Mouse (Mus musculus) heart, adult 2 months (tissue): Measurements from ENCODE around the gene A630095N17Rik. TPM values are rescaled to one million over a fixed set of nuclear protein-coding genes. Genes with fewer than 3 reads are reported as not detected.

Experiments
- DNase-seq, 2 experiments: peaks; one replicate each; pipeline ENCODE4 v3.0.0; 2021
- H3K27ac ChIP-seq: fragments of 200-600 bp; 2 replicates; pipeline ENCODE4 v1.8.1; 2022
- H3K27me3 ChIP-seq: fragments of 200-500 bp; 2 replicates; pipeline ENCODE4 v1.6.1; 2012; ENCODE audit warnings: mild to moderate bottlenecking, low read length, inconsistent platforms, mixed read lengths; ENCODE audit not compliant: control insufficient read depth, insufficient read depth
- H3K36me3 ChIP-seq: fragments of 200-500 bp; 2 replicates; pipeline ENCODE4 v1.6.1; 2012; ENCODE audit warnings: low read length, inconsistent platforms; ENCODE audit not compliant: control insufficient read depth, insufficient read depth
- H3K4me1 ChIP-seq: fragments of 200-500 bp; 2 replicates; pipeline ENCODE4 v1.6.1; 2011; ENCODE audit warnings: low read length; ENCODE audit not compliant: control insufficient read depth, insufficient read depth
- H3K4me3 ChIP-seq: fragments of 200-600 bp; 2 replicates; pipeline ENCODE4 v1.8.1; 2022
- H3K79me2 ChIP-seq: fragments of 200-500 bp; replicated peaks from 2 replicates; pipeline ENCODE4 v1.6.1; 2012; ENCODE audit warnings: mild to moderate bottlenecking, inconsistent platforms, low read length, moderate library complexity, mixed read lengths; ENCODE audit not compliant: control insufficient read depth, insufficient read depth
- H3K9ac ChIP-seq: fragments of 200-500 bp; 2 replicates; pipeline ENCODE4 v1.6.1; 2012; ENCODE audit warnings: low read depth, mild to moderate bottlenecking, control low read depth, inconsistent platforms, low read length, mixed read lengths
- CTCF ChIP-seq: fragments of 200-600 bp; IDR thresholded peaks from 2 replicates; pipeline ENCODE4 v1.8.1; 2022; ENCODE audit warnings: antibody characterized with exemption, mild to moderate bottlenecking, moderate library complexity
- EP300 ChIP-seq: fragments of 200-500 bp; IDR thresholded peaks from 2 replicates; pipeline ENCODE4 v1.6.1; 2011; ENCODE audit warnings: low read depth, low read length, control low read depth; ENCODE audit not compliant: insufficient read depth
- POLR2A ChIP-seq: fragments of 200-500 bp; IDR thresholded peaks from 2 replicates; pipeline ENCODE4 v1.6.1; 2011; ENCODE audit warnings: mild to moderate bottlenecking, low read depth, low read length, control low read depth; ENCODE audit not compliant: insufficient read depth
- WGBS: fragments of 180-500 bp; shearing (Covaris S2); methylation state at CpG from one replicate; pipeline ENCODE4 v1.1.7; 2018; 5-methylcytosine and 5-hydroxymethylcytosine counted together
- intact Hi-C: fragments of 180-260 bp; cut with DNase I; formaldehyde crosslinking; loops from one replicate; pipeline ENCODE4 v1.15.1; 2025
- polyA plus RNA-seq: library from polyadenylated mRNA; depleted of rRNA; stranded (reverse); fragments of >200 nt; gene quantifications from 2 replicates; pipeline ENCODE4 v1.2.3, GENCODE M21; 2012
- total RNA-seq, 2 experiments: library from RNA; stranded (reverse); gene quantifications; 2 replicates each; pipeline ENCODE4 v1.2.3; 2021

A630095N17Rik gene
- total and polyA plus RNA-seq, 3 experiments, result not detected

DNA sequence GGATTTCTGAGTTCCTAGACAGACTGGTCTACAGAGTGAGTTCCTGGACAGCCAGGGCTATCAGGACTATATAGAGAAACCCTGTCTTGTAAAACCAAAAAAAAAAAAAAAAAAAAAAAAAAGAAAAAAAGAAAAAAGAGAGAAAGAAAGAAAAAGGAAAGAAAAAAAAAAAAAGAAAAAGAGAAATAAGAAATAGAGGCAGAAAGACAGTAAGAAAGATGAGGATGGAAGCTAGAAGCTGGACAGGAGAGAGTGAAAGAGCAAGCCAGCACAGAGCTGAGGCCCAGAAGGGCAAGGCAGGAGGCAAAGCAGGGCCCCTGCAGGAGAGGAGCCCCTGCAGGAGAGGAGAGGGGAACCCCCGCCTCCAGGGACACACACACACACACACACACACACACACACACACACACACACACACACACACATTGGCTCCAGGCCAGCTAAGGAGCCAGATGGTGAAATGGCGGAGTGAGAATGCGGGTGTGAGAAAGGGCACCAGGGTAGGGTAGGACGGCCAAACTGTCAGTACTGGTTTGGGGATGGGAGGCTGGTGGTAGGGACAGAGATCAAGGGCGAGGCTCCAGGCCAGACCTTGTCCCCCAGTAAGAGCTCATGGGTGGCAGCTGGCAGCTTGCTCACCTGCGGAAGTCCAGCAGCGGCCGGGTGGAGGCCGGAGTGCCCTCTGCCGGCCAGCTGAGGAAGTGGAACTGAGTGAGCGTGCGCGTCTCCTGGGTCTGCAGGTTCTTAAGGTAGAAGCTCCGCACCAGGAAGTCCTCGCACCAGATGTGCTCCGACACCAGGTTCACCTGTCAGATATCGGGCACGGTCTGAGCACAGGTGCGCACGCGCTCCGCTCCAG is 19.4 kb upstream of the A630095N17Rik start:
- Histone ChIP-seq H3K36me3 (no peaks in the 10 kb centered on the region), H3K4me3 (peak overlapping the region; percentile 26; the same call in 1 of the 2 replicates), H3K79me2 (no peaks in the 10 kb centered on the region), H3K27ac (peak overlapping the region; percentile 52; the same call in 1 of the 2 replicates), H3K27me3 (no peaks in the 10 kb centered on the region), H3K9ac (peak overlapping the region; percentile 69), H3K4me1 (peaks cover 15% of the 10 kb centered on the region)
- intact Hi-C loops, result loop anchor here (1.0 to 5.0 kb wide), 4 partner anchors 14 to 304 kb away; partner anchors contain the start of genes Abcb6 and Dnpep
- DNase-seq, result peak; percentile 87 to 88
- 6% methylated on average over 22 of the region's 22 CpGs for WGBS
- no peak for TF ChIP-seq CTCF
- TF ChIP-seq POLR2A, result no peak
- TF ChIP-seq EP300, result peak; percentile 69; the same call in 1 of the 2 replicates

- H3K79me2 ChIP-seq, result no peaks in the 10 kb centered on the region
- no peak overlapping the region for H3K9ac ChIP-seq
- no peak overlapping the region for H3K4me3 ChIP-seq
- WGBS, result 77% methylated on average over 3 of the region's 3 CpGs
- no peak overlapping the region for H3K27ac ChIP-seq
- intact Hi-C loops, result loop anchor here (5.0 kb wide), 3 partner anchors 67 to 303 kb away; partner anchors contain the start of genes Abcb6 and Dnpep
- peaks cover 15% of the 10 kb centered on the region for H3K4me1 ChIP-seq
- DNase-seq, result no peak
- H3K27me3 ChIP-seq, result no peaks in the 10 kb centered on the region
- TF ChIP-seq EP300, result no peak
- TF ChIP-seq POLR2A, result no peak
- H3K36me3 ChIP-seq, result no peaks in the 10 kb centered on the region
Observed at GRCm38 (mm10) chr1:75250498-75250897, 18.6 kb upstream of the A630095N17Rik start.

GRCm38 (mm10) chr1:75248041-75248772 is 16.3 kb upstream of the A630095N17Rik start:
- peaks cover 15% of the 10 kb centered on the region for H3K4me1 ChIP-seq
- peak overlapping the region; percentile 61 for H3K9ac ChIP-seq
- H3K27ac ChIP-seq, result peak overlapping the region; percentile 92
- H3K27me3 ChIP-seq, result no peaks in the 10 kb centered on the region
- 28% methylated on average over 9 of the region's 9 CpGs for WGBS
- H3K79me2 ChIP-seq, result no peaks in the 10 kb centered on the region
- intact Hi-C loops, result no loop called here
- TF ChIP-seq POLR2A (peak; percentile 64), CTCF (no peak), EP300 (no peak)
- H3K36me3 ChIP-seq, result no peaks in the 10 kb centered on the region
- peak; percentile 66 to 82 for DNase-seq
- peak overlapping the region; percentile 24; the same call in 1 of the 2 replicates for H3K4me3 ChIP-seq

GRCm38 (mm10) chr1:75247071-75247930 is 15.4 kb upstream of the A630095N17Rik start:
- peaks cover 15% of the 10 kb centered on the region for H3K4me1 ChIP-seq
- no peaks in the 10 kb centered on the region for H3K36me3 ChIP-seq
- intact Hi-C loops, result loop anchor here (1.0 kb wide), 1 partner anchor 11 kb away; the partner anchor contains the start of gene Dnajb2
- H3K27me3 ChIP-seq, result no peaks in the 10 kb centered on the region
- peak overlapping the region; percentile 24; the same call in 1 of the 2 replicates for H3K4me3 ChIP-seq
- peak overlapping the region; percentile 54 for H3K9ac ChIP-seq
- no peaks in the 10 kb centered on the region for H3K79me2 ChIP-seq
- TF ChIP-seq CTCF (no peak), EP300 (no peak), POLR2A (no peak)
- peak overlapping the region; percentile 92 for H3K27ac ChIP-seq
- WGBS, result 80% methylated on average over 16 of the region's 16 CpGs
- peak in 1 of 2 experiments; percentile 44 for DNase-seq

DNA sequence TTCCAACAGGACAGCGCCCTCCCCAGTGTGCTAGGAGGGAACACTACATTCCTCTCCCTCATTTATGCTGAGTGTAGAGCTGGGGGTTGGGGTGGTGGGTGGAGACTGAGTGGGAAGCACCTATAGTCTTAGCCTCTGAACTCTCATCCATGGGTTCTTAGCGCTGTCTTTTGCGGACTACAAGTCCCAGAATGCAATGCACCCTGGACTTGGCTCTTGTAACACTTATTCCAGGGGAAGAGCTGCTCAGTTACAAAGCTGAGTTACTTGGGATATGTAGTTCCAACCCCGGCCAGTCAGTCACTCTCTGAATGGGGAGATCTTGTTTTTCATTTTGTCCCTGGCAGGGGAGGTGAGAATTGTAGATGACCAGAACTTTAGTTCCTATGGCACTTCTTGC is 12.9 kb upstream of the A630095N17Rik start:
- Histone ChIP-seq H3K36me3 (no peaks in the 10 kb centered on the region), H3K27me3 (no peaks in the 10 kb centered on the region), H3K4me1 (peaks cover 13% of the 10 kb centered on the region), H3K27ac (no peak overlapping the region), H3K4me3 (no peak overlapping the region), H3K9ac (no peak overlapping the region), H3K79me2 (no peaks in the 10 kb centered on the region)
- TF ChIP-seq POLR2A (no peak), CTCF (no peak), EP300 (no peak)
- intact Hi-C loops, result no loop called here
- DNase-seq, result peak; percentile 39 to 50
- 28% methylated on average over 4 of the region's 4 CpGs for WGBS
